Comparison of ENCODE assay signal across 21 mouse cellular contexts in the genomic region with DNA sequence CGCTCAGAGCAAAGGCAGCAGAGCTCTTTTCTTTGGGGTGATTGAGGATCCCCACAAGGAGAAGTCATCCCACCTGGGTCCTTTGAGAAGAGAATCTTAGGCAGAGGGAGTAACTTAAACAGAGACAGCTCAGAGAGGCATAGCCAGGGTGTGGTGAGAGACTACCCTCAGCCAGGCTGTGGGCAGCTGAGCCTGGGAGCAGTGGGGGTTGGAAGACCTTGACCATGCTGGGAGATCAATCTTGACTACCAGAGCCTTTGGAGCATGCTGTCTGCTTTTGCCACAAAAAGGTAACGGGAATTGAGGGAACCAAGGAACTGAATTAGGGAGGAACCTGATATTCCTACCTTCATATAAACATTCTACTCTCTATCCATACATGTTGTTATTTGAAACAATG. TPM values are rescaled to one million over a fixed set of nuclear protein-coding genes. Genes with fewer than 3 reads are reported as not detected.
DNase-seq lines count a peak whose midpoint lies in the region; ATAC-seq and TF ChIP-seq lines count a peak whose summit lies in the region.
"Had no signal": no experiment of that assay in that cellular context is flagged by ENCODE, and none has a peak within 500 bp of the region (broad histone marks: within the 10 kb centered on the region; RNA-seq: fewer than 3 reads in every experiment).

No protein-coding gene starts in this region.

- 72% methylated on average over 2 of the region's 2 CpGs for WGBS in liver, embryonic 13.5 days (ENCODE audit: insufficient replicate concordance)
- 63% methylated on average over 2 of the region's 2 CpGs for WGBS in liver, embryonic 12.5 days (ENCODE audit: insufficient replicate concordance)
- WGBS in liver, postnatal 0 days (ENCODE audit: insufficient replicate concordance) = 45% methylated on average over 2 of the region's 2 CpGs
- 81% methylated on average over 2 of the region's 2 CpGs for WGBS in liver, embryonic 11.5 days

- H3K27me3 ChIP-seq in liver, embryonic 13.5 days = no peaks in the 10 kb centered on the region
- H3K27me3 ChIP-seq in liver, embryonic 12.5 days (replicated peaks) = no peaks in the 10 kb centered on the region
- H3K27me3 ChIP-seq in liver, postnatal 0 days (ENCODE audit: insufficient read depth, low read length) = no peaks in the 10 kb centered on the region
- no peaks in the 10 kb centered on the region for H3K27me3 ChIP-seq in liver, embryonic 11.5 days (replicated peaks; ENCODE audit: control insufficient read depth, insufficient read depth, low read length)
- H3K27me3 ChIP-seq: embryonic facial prominence, embryonic 13.5 days; embryonic facial prominence, embryonic 15.5 days; forebrain, embryonic 12.5 days had no signal

- no peak overlapping the region for H3K4me3 ChIP-seq in liver, embryonic 13.5 days (replicated peaks)
- H3K4me3 ChIP-seq in liver, embryonic 12.5 days = no peak overlapping the region
- no peak overlapping the region for H3K4me3 ChIP-seq in liver, postnatal 0 days (ENCODE audit: low read depth, low read length)
- no peak overlapping the region for H3K4me3 ChIP-seq in liver, embryonic 11.5 days (ENCODE audit: low read depth, low read length)
- H3K4me3 ChIP-seq: embryonic facial prominence, embryonic 13.5 days; embryonic facial prominence, embryonic 15.5 days; erythroblast, embryonic 14.5 days; forebrain, embryonic 10.5 days; forebrain, embryonic 12.5 days had no signal

- H3K9me3 ChIP-seq in liver, embryonic 13.5 days (replicated peaks) = no peaks in the 10 kb centered on the region
- no peaks in the 10 kb centered on the region for H3K9me3 ChIP-seq in liver, embryonic 12.5 days (replicated peaks)
- H3K9me3 ChIP-seq in liver, postnatal 0 days (ENCODE audit: low read length) = no peaks in the 10 kb centered on the region
- no peaks in the 10 kb centered on the region for H3K9me3 ChIP-seq in liver, embryonic 11.5 days (ENCODE audit: control insufficient read depth, low read length)
- H3K9me3 ChIP-seq: embryonic facial prominence, embryonic 13.5 days; embryonic facial prominence, embryonic 15.5 days; forebrain, embryonic 10.5 days; forebrain, embryonic 12.5 days had no signal

- no peak for TF ChIP-seq EP300 in liver, postnatal 0 days (IDR thresholded peaks at IDR 0.05; ENCODE audit: low read depth)

- DNase-seq in liver, embryonic 13.5 days = no peak
- DNase-seq in liver, postnatal 0 days = no peak
- no peak for DNase-seq in liver, embryonic 11.5 days (ENCODE audit: low spot score)
- DNase-seq: adrenal gland, adult 2 months; adrenal gland, postnatal 10 days; adrenal gland, postnatal 25 days; cerebellum, adult 11 months; cerebellum, adult 18-20 months; cerebellum, adult 8-10 months; cerebellum, adult 9-11 months; cerebellum, postnatal 14 days; cerebellum, postnatal 36 days; embryo, embryonic 11 days had no signal

- H3K36me3 ChIP-seq in liver, embryonic 13.5 days = no peaks in the 10 kb centered on the region
- no peaks in the 10 kb centered on the region for H3K36me3 ChIP-seq in liver, embryonic 12.5 days
- no peaks in the 10 kb centered on the region for H3K36me3 ChIP-seq in liver, postnatal 0 days (replicated peaks; ENCODE audit: insufficient read depth, low read length)
- no peaks in the 10 kb centered on the region for H3K36me3 ChIP-seq in liver, embryonic 11.5 days (ENCODE audit: control insufficient read depth, insufficient read depth, low read length)
- H3K36me3 ChIP-seq: embryonic facial prominence, embryonic 13.5 days; embryonic facial prominence, embryonic 15.5 days; forebrain, embryonic 10.5 days; forebrain, embryonic 12.5 days had no signal

- H3K9ac ChIP-seq in liver, embryonic 13.5 days = no peak overlapping the region
- no peak overlapping the region for H3K9ac ChIP-seq in liver, embryonic 12.5 days
- H3K9ac ChIP-seq in liver, postnatal 0 days (replicated peaks) = no peak overlapping the region
- no peak overlapping the region for H3K9ac ChIP-seq in liver, embryonic 11.5 days (ENCODE audit: low read depth, low read length)
- H3K9ac ChIP-seq: embryonic facial prominence, embryonic 13.5 days; embryonic facial prominence, embryonic 15.5 days; forebrain, embryonic 12.5 days had no signal

- TF ChIP-seq CTCF in liver, postnatal 0 days (IDR thresholded peaks at IDR 0.05; ENCODE audit: low read depth) = no peak

- 0 out of 2 replicates have a peak, but pooled peaks have one; percentile 33 for ATAC-seq in liver, embryonic 13.5 days (ENCODE audit: low read depth)
- no peak for ATAC-seq in liver, embryonic 12.5 days
- ATAC-seq in liver, postnatal 0 days = peak; percentile 54; the same call in 1 of the 2 replicates
- ATAC-seq in liver, embryonic 11.5 days (replicated peaks; ENCODE audit: low FRiP score) = no peak
- ATAC-seq: forebrain, embryonic 14.5 days; forebrain, embryonic 16.5 days had no signal

- peaks cover 10% of the 10 kb centered on the region for H3K4me1 ChIP-seq in liver, embryonic 13.5 days (replicated peaks)
- peaks cover 11% of the 10 kb centered on the region for H3K4me1 ChIP-seq in liver, embryonic 12.5 days
- H3K4me1 ChIP-seq in liver, postnatal 0 days (ENCODE audit: insufficient read depth) = peaks cover 11% of the 10 kb centered on the region
- H3K4me1 ChIP-seq in liver, embryonic 11.5 days (replicated peaks; ENCODE audit: control insufficient read depth, insufficient read depth, low read length) = no peaks in the 10 kb centered on the region
- H3K4me1 ChIP-seq: embryonic facial prominence, embryonic 13.5 days; embryonic facial prominence, embryonic 15.5 days; forebrain, embryonic 10.5 days; forebrain, embryonic 12.5 days had no signal

- H3K4me2 ChIP-seq in liver, embryonic 13.5 days = no peak overlapping the region
- no peak overlapping the region for H3K4me2 ChIP-seq in liver, embryonic 12.5 days
- H3K4me2 ChIP-seq in liver, postnatal 0 days (ENCODE audit: low read depth, low read length) = peak overlapping the region; percentile 44
- H3K4me2 ChIP-seq in liver, embryonic 11.5 days = no peak overlapping the region
- H3K4me2 ChIP-seq: embryonic facial prominence, embryonic 13.5 days; embryonic facial prominence, embryonic 15.5 days; forebrain, embryonic 12.5 days had no signal

- H3K27ac ChIP-seq in liver, embryonic 13.5 days = no peak overlapping the region
- H3K27ac ChIP-seq in liver, embryonic 12.5 days = no peak overlapping the region
- H3K27ac ChIP-seq in liver, postnatal 0 days (ENCODE audit: low read depth) = no peak overlapping the region
- H3K27ac ChIP-seq in liver, embryonic 11.5 days (ENCODE audit: low read depth, low read length) = no peak overlapping the region
- H3K27ac ChIP-seq: embryonic facial prominence, embryonic 13.5 days; embryonic facial prominence, embryonic 15.5 days; forebrain, embryonic 10.5 days; forebrain, embryonic 12.5 days had no signal

RNA-seq across cellular contexts. Expression of a gene that starts 48.1 kb away (rescaled TPM):
- polyA plus RNA-seq in liver, embryonic 13.5 days (2015; fragmentation: Nextera tagmentation; extraction: Ambion mirVana) = 16.9 and 22.2 TPM in 2 replicates
- 35.3 and 36.7 TPM in 2 replicates for polyA plus RNA-seq in liver, embryonic 12.5 days (2016; fragmentation: Nextera tagmentation; extraction: Ambion mirVana)
- 17.0 and 17.1 TPM in 2 replicates for polyA plus RNA-seq in liver, postnatal 0 days (2015; fragmentation: Nextera tagmentation; extraction: Ambion mirVana)
- polyA plus RNA-seq in liver, embryonic 11.5 days (2014; fragmentation: Nextera tagmentation; extraction: Ambion mirVana) = 50.7 and 50.8 TPM in 2 replicates

Comparison
In these comparisons a context has a peak if more than half of its experiments do, and no peak if none do; other contexts are left out.
1. ATAC-seq: peak in liver, embryonic 13.5 days (single experiment) and liver, postnatal 0 days (single experiment); none in liver, embryonic 12.5 days (single experiment) and liver, embryonic 11.5 days (single experiment).